Mouse (Mus musculus) liver, postnatal 0 days (tissue): ENCODE measurements around the gene Ppm1h. TPM values are rescaled to one million over a fixed set of nuclear protein-coding genes. Genes with fewer than 3 reads are reported as not detected.

ENCODE experiments used
- ATAC-seq: fragments of 200-750 bp; cut with Nextera tagmentation; 2 replicates; pipeline ENCODE4 v1.8.0; 2017; ENCODE audit warnings: mild to moderate bottlenecking, moderate library complexity
- DNase-seq: peaks from one replicate; pipeline ENCODE4 v3.0.0-alpha.2; 2016
- H3K27ac ChIP-seq: fragments of 300-500 bp; sonication (generic); 2 replicates; pipeline ENCODE4 v1.5.1; 2014; ENCODE audit warnings: antibody characterized with exemption, moderate library complexity, mild to moderate bottlenecking, low read depth
- H3K27me3 ChIP-seq: fragments of 300-500 bp; sonication (generic); 2 replicates; pipeline ENCODE4 v1.6.1; 2014; ENCODE audit warnings: low read length, control low read depth, mixed read lengths; ENCODE audit not compliant: insufficient read depth
- H3K36me3 ChIP-seq: fragments of 300-500 bp; sonication (generic); replicated peaks from 2 replicates; pipeline ENCODE4 v1.6.1; 2014; ENCODE audit warnings: mild to moderate bottlenecking, control low read depth, low read length, moderate library complexity, mixed read lengths; ENCODE audit not compliant: insufficient read depth
- H3K4me1 ChIP-seq: fragments of 300-500 bp; sonication (generic); 2 replicates; pipeline ENCODE4 v1.6.1; 2014; ENCODE audit warnings: antibody characterized with exemption, mild to moderate bottlenecking, control low read depth; ENCODE audit not compliant: insufficient read depth
- H3K4me2 ChIP-seq: fragments of 300-500 bp; sonication (generic); 2 replicates; pipeline ENCODE4 v1.6.1; 2014; ENCODE audit warnings: low read depth, mild to moderate bottlenecking, low read length, moderate library complexity, mixed read lengths
- H3K4me3 ChIP-seq: fragments of 300-500 bp; sonication (generic); 2 replicates; pipeline ENCODE4 v1.5.1; 2014; ENCODE audit warnings: low read depth, low read length
- H3K9ac ChIP-seq: fragments of 300-500 bp; sonication (generic); replicated peaks from 2 replicates; pipeline ENCODE4 v1.6.1; 2014; ENCODE audit warnings: mild to moderate bottlenecking, moderate library complexity
- H3K9me3 ChIP-seq: fragments of 300-500 bp; sonication (generic); 2 replicates; pipeline ENCODE4 v1.6.1; 2016; ENCODE audit warnings: mild to moderate bottlenecking, control low read depth, low read length, mixed read lengths
- CTCF ChIP-seq: sonication (generic); IDR thresholded peaks from 2 replicates; pipeline ENCODE4 v1.5.1; 2016; ENCODE audit warnings: antibody characterized with exemption, low read depth
- EP300 ChIP-seq: IDR thresholded peaks from 2 replicates; pipeline ENCODE4 v1.6.1; 2016; ENCODE audit warnings: antibody characterized with exemption, low read depth, mild to moderate bottlenecking
- WGBS: fragments of 180-500 bp; shearing (Covaris S2); extraction: QIAGEN DNeasy Blood & Tissue Kit; methylation state at CpG from one replicate; pipeline ENCODE4 v1.1.7; 2014; ENCODE audit not compliant: insufficient replicate concordance; 5-methylcytosine and 5-hydroxymethylcytosine counted together
- polyA plus RNA-seq: library from polyadenylated mRNA; unstranded; fragments of >200 nt; fragmentation: Nextera tagmentation; extraction: Ambion mirVana; gene quantifications from 2 replicates; pipeline ENCODE4 v1.2.1, GENCODE M21; 2015

Gene Ppm1h
- polyA plus RNA-seq, 1 experiment from 2014 or later: 3.9 TPM

DNA sequence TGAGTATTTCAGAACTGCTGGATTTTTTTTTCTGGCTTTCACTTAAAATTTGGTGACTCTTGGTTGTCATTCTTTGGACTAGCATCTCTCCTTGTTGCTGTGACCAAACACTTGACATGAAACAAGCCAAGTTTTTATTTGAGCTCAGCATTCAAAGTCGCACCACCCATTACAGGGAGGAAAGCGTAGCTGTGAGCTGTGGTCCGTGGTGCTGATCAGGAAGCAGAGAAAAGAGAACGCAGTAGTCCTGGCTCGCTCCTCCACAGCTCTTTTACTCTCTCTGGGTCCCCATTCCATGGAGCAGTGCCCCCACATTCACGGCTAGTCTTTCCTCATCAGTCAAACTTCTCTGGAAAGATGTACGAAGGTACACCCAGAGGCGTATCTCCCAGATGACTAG is 87.4 kb downstream of the Ppm1h start:
- 59% methylated on average over 8 of the region's 8 CpGs for WGBS
- TF ChIP-seq CTCF: no peak
- TF ChIP-seq EP300: no peak
- Histone ChIP-seq H3K27me3 (no peaks in the 10 kb centered on the region), H3K36me3 (no peaks in the 10 kb centered on the region), H3K4me3 (no peak overlapping the region), H3K9ac (no peak overlapping the region), H3K27ac (no peak overlapping the region), H3K4me2 (no peak overlapping the region), H3K4me1 (no peaks in the 10 kb centered on the region; the same call in 1 of the 2 replicates), H3K9me3 (no peaks in the 10 kb centered on the region)
- ATAC-seq (no peak), DNase-seq (no peak)

DNA sequence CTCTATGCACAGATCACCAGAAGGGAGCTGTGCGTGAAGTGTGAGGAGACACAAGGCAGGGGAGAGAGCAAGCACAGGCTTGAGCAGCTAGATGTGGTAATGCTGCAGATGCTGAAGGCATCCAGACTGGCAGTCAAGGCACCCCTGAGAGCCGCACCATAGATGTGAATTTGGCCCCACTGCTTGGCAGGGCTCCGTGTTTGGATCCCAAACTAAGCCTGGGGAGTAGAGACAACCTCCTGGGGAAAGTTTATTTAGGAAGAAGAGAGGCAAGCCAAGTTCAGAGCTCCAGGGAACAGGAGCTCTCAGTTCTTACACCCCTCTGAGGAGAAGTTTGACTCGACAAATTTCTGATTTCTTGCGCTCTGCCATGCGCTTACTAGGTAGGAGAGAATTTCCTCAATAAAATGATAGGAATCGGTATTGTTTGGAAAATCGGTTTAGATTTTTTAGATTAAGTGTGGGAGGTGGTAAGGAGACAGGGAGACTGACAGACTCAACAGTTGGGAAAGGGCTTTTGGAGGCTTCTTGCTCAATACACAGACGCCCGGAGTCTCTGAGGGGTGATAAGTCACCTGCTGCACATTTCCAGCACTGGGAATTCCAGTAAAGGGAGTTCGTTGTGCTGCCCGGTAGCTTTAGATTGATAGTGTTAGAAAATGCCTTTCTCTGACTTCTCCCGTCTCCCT is 89.8 kb downstream of the Ppm1h start:
- Histone ChIP-seq H3K9me3 (no peaks in the 10 kb centered on the region), H3K36me3 (no peaks in the 10 kb centered on the region), H3K4me2 (no peak overlapping the region), H3K27me3 (no peaks in the 10 kb centered on the region), H3K4me1 (no peaks in the 10 kb centered on the region), H3K4me3 (no peak overlapping the region), H3K27ac (no peak overlapping the region), H3K9ac (no peak overlapping the region)
- WGBS: 67% methylated on average over 13 of the region's 13 CpGs
- DNase-seq (no peak), ATAC-seq (no peak)
- TF ChIP-seq CTCF: no peak
- TF ChIP-seq EP300: no peak

DNA sequence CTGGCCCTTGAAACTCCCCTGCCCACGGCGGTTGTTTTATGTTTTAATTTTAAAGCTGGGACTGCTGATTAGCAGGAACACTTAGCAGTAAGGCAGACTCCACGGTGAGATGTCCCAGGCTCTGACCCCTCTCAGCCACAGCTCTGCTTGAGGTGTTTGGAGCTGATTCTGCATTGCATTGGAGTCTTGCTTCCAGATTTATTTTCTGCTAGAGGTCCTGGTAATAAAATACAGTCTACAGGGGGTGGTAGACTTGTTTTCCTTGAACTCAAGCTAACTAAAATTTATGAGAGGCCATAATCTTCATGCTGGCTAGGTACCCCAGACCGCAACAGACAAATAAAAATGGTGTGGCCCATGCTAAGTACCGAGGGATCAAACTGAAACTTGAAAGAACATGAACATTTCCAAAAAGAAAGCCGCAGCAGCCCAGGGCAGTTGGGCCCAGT is 90.4 kb downstream of the Ppm1h start:
- no peak for ATAC-seq
- no peak for TF ChIP-seq EP300
- H3K4me2 ChIP-seq: no peak overlapping the region
- no peaks in the 10 kb centered on the region for H3K4me1 ChIP-seq
- no peak overlapping the region for H3K4me3 ChIP-seq
- H3K27me3 ChIP-seq: no peaks in the 10 kb centered on the region
- no peak overlapping the region for H3K27ac ChIP-seq
- H3K9ac ChIP-seq: no peak overlapping the region
- no peaks in the 10 kb centered on the region for H3K36me3 ChIP-seq
- WGBS: 64% methylated on average over 6 of the region's 6 CpGs
- no peaks in the 10 kb centered on the region for H3K9me3 ChIP-seq
- no peak for DNase-seq

DNA sequence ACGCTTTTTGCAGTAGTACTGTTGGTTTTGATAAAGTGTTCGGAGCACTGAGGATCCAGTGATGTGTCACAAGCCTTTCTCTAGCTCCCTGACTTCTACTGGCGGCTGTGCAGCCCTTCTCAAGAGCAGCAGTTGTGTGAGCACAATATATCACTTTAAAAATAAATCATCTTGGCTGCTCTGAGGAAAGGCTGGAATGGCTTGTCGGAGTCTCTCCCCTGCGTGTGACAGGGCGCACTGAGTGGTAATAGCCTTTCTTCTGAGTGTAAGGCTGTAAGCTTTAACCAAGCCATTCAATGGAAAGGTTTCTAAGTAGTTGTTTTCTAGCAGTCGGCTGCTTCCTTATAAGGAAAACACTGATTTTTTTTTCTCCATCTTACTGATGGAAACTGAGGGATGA is 91.8 kb downstream of the Ppm1h start:
- no peak overlapping the region for H3K4me2 ChIP-seq
- H3K27ac ChIP-seq: no peak overlapping the region
- no peak for TF ChIP-seq EP300
- no peak for TF ChIP-seq CTCF
- no peaks in the 10 kb centered on the region for H3K9me3 ChIP-seq
- DNase-seq (no peak), ATAC-seq (no peak)
- WGBS: 69% methylated on average over 7 of the region's 7 CpGs
- no peaks in the 10 kb centered on the region for H3K4me1 ChIP-seq
- no peaks in the 10 kb centered on the region for H3K36me3 ChIP-seq
- H3K4me3 ChIP-seq: no peak overlapping the region
- H3K9ac ChIP-seq: no peak overlapping the region
- H3K27me3 ChIP-seq: no peaks in the 10 kb centered on the region

DNA sequence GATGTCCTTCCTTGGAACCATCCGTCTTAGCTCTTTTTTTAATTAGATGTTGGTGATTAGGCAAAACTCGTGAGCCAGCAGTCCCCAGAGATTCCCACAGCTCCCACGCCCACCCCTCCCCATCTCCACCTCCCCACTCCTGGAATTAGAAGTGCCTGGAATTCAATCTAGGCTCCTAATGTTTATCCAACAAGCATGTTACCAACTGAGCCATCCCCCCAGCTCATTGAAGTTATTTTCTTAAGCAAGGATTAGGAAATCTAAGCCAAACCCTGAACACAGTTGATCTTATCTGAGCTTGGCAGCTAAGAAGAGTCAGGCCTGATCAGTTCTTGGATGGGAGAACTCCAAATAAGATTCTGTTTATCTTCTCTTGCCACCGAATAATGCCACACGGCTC is 92.4 kb downstream of the Ppm1h start:
- Histone ChIP-seq H3K9ac (no peak overlapping the region), H3K27ac (no peak overlapping the region), H3K4me3 (no peak overlapping the region), H3K4me1 (no peaks in the 10 kb centered on the region), H3K9me3 (no peaks in the 10 kb centered on the region), H3K27me3 (no peaks in the 10 kb centered on the region), H3K36me3 (no peaks in the 10 kb centered on the region), H3K4me2 (no peak overlapping the region)
- TF ChIP-seq CTCF (no peak), EP300 (no peak)
- DNase-seq: no peak
- no peak for ATAC-seq
- WGBS: 64% methylated on average over 5 of the region's 5 CpGs

DNA sequence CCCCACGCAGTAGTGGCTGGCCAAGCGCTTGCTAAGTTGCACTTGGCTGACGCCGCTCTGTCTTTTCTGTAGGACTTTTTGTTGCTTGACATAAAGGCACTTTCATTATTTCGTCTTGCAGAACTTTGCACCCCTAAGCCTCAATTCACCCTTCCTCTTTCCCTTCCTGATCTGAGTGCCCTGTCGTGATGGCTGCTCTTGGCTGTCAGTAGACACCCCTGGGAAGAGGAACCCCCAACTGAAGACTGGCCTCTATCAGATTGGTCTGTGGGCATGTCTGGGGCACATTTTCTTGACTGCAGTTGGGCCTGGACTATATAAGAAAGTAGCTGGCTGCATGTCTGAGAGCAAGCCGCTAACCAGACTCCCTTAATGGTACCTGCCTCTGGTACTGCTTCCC is 95.6 kb downstream of the Ppm1h start:
- ATAC-seq (no peak), DNase-seq (no peak)
- H3K4me3 ChIP-seq: no peak overlapping the region
- no peaks in the 10 kb centered on the region for H3K9me3 ChIP-seq
- TF ChIP-seq CTCF: no peak
- no peak for TF ChIP-seq EP300
- no peak overlapping the region for H3K4me2 ChIP-seq
- no peaks in the 10 kb centered on the region; the same call in 1 of the 2 replicates for H3K4me1 ChIP-seq
- no peak overlapping the region for H3K9ac ChIP-seq
- H3K27me3 ChIP-seq: no peaks in the 10 kb centered on the region
- H3K36me3 ChIP-seq: no peaks in the 10 kb centered on the region
- 64% methylated on average over 7 of the region's 7 CpGs for WGBS
- H3K27ac ChIP-seq: no peak overlapping the region
